Mouse (Mus musculus) heart, adult 2 months (tissue): ENCODE data around the gene Hoxa4. TPM values are rescaled to one million over a fixed set of nuclear protein-coding genes. Genes with fewer than 3 reads are reported as not detected.
A peak's percentile ranks its signal among the peaks of the same experiment; 100 is the strongest.

Source experiments
- DNase-seq, 2 experiments: peaks; one replicate each; pipeline ENCODE4 v3.0.0; 2021
- H3K27ac ChIP-seq: fragments of 200-600 bp; 2 replicates; pipeline ENCODE4 v1.8.1; 2022
- H3K27me3 ChIP-seq: fragments of 200-500 bp; 2 replicates; pipeline ENCODE4 v1.6.1; 2012; ENCODE audit warnings: mild to moderate bottlenecking, low read length, inconsistent platforms, mixed read lengths; ENCODE audit not compliant: control insufficient read depth, insufficient read depth
- H3K36me3 ChIP-seq: fragments of 200-500 bp; 2 replicates; pipeline ENCODE4 v1.6.1; 2012; ENCODE audit warnings: low read length, inconsistent platforms; ENCODE audit not compliant: control insufficient read depth, insufficient read depth
- H3K4me1 ChIP-seq: fragments of 200-500 bp; 2 replicates; pipeline ENCODE4 v1.6.1; 2011; ENCODE audit warnings: low read length; ENCODE audit not compliant: control insufficient read depth, insufficient read depth
- H3K4me3 ChIP-seq: fragments of 200-600 bp; 2 replicates; pipeline ENCODE4 v1.8.1; 2022
- H3K79me2 ChIP-seq: fragments of 200-500 bp; replicated peaks from 2 replicates; pipeline ENCODE4 v1.6.1; 2012; ENCODE audit warnings: mild to moderate bottlenecking, inconsistent platforms, low read length, moderate library complexity, mixed read lengths; ENCODE audit not compliant: control insufficient read depth, insufficient read depth
- H3K9ac ChIP-seq: fragments of 200-500 bp; 2 replicates; pipeline ENCODE4 v1.6.1; 2012; ENCODE audit warnings: low read depth, mild to moderate bottlenecking, control low read depth, inconsistent platforms, low read length, mixed read lengths
- CTCF ChIP-seq: fragments of 200-600 bp; IDR thresholded peaks from 2 replicates; pipeline ENCODE4 v1.8.1; 2022; ENCODE audit warnings: antibody characterized with exemption, mild to moderate bottlenecking, moderate library complexity
- EP300 ChIP-seq: fragments of 200-500 bp; IDR thresholded peaks from 2 replicates; pipeline ENCODE4 v1.6.1; 2011; ENCODE audit warnings: low read depth, low read length, control low read depth; ENCODE audit not compliant: insufficient read depth
- POLR2A ChIP-seq: fragments of 200-500 bp; IDR thresholded peaks from 2 replicates; pipeline ENCODE4 v1.6.1; 2011; ENCODE audit warnings: mild to moderate bottlenecking, low read depth, low read length, control low read depth; ENCODE audit not compliant: insufficient read depth
- WGBS: fragments of 180-500 bp; shearing (Covaris S2); methylation state at CpG from one replicate; pipeline ENCODE4 v1.1.7; 2018; 5-methylcytosine and 5-hydroxymethylcytosine counted together
- intact Hi-C: fragments of 180-260 bp; cut with DNase I; formaldehyde crosslinking; loops from one replicate; pipeline ENCODE4 v1.15.1; 2025
- polyA plus RNA-seq: library from polyadenylated mRNA; depleted of rRNA; stranded (reverse); fragments of >200 nt; gene quantifications from 2 replicates; pipeline ENCODE4 v1.2.3, GENCODE M21; 2012
- total RNA-seq, 2 experiments: library from RNA; stranded (reverse); gene quantifications; 2 replicates each; pipeline ENCODE4 v1.2.3; 2021

Hoxa4 gene
- total and polyA plus RNA-seq, 3 experiments = 0.14 to 0.84 (median 0.34) TPM

DNA sequence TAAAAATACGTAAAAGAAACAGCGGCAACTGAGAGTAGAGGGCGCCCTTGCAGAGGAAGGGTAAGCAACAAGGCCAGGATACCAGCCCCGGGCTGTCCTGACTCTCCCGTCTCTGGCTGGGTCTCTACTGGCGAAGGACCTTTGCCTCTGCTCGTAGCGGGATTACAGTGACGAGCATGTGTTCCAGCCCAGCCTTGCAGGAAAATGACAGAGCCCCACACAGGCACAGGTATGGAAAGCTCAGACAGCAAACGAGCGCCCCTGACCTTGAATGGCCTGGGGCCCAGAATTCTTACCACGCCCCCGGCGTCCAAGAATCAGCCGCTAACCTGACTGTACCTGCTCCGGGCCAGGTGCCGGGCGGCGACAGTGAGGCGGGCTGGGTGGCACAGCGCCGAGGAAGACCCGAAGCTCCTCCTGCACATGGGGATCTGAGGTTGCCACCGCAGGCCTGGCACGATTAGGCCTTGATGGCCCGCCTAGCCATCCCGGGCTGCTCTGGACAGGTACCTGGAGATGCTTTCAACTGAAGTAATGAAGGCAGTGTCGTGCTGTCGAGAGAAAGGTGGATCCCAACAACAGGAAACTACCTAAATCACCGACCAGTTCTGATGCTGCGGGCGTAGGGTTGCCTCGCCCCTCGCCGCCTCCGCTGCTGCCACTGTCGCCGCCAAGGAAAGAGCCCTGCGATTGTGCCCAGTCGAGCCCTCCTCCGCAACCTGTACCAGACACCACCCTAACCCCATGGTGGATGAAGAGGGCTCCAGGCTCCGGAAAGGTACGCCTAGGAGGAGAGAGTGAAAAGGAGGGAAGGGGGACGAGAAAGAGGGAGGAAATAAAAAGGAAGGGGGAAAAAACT is 38.2 kb upstream of the Hoxa4 start:
- TF ChIP-seq EP300 (no peak), CTCF (no peak), POLR2A (no peak)
- Histone ChIP-seq H3K27me3 (peaks cover 60% of the 10 kb centered on the region), H3K9ac (no peak overlapping the region), H3K36me3 (no peaks in the 10 kb centered on the region), H3K4me3 (no peak overlapping the region), H3K4me1 (no peaks in the 10 kb centered on the region; the same call in 1 of the 2 replicates), H3K79me2 (no peaks in the 10 kb centered on the region), H3K27ac (no peak overlapping the region)
- intact Hi-C loops = no loop called here
- DNase-seq = no peak
- 6% methylated on average over 44 of the region's 44 CpGs for WGBS

GRCm38 (mm10) chr6:52228475-52229465 is 37.2 kb upstream of the Hoxa4 start:
- DNase-seq = peak in 1 of 2 experiments; percentile 10
- intact Hi-C loops = no loop called here
- 5% methylated on average over 38 of the region's 38 CpGs for WGBS
- H3K27me3 ChIP-seq = peaks cover 52% of the 10 kb centered on the region
- no peaks in the 10 kb centered on the region for H3K36me3 ChIP-seq
- H3K4me3 ChIP-seq = no peak overlapping the region
- H3K4me1 ChIP-seq = no peaks in the 10 kb centered on the region; the same call in 1 of the 2 replicates
- no peaks in the 10 kb centered on the region for H3K79me2 ChIP-seq
- H3K9ac ChIP-seq = no peak overlapping the region
- TF ChIP-seq CTCF = no peak
- no peak for TF ChIP-seq EP300
- TF ChIP-seq POLR2A = no peak
- no peak overlapping the region for H3K27ac ChIP-seq

DNA sequence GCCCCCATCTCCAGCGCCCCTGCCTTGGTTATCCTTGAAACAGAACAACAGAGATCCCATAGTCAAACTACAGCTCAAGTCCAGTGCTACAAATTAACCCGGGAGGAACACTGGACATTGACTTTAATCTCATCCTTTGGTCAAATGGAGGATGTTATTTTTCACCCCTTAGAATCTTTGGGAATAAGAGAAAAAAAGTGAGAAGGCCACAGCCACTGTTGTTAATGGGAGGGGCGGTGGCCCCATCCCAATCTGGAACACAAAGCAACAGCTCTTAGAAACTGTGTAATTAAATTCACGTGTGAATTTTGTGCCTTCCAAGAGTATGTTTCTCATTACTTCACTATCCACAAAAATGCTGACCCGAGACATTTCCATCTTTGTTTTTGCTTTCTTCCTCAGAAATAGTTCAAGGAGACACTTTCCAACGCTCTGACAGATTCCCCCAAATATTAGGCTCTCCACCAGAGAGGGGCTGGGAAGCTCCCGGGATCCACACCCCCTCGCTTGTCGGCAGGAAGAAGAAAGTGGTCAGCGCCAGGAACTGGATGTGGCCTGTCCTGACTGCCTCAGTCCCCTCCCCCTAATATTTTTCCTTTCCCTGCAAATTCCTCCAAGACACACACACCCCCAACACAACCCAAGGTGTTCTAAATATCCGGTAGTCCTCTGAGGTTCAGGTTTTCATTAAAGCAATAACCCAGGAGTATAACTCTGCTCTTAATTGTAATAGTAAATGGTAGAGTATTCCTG is 36.1 kb upstream of the Hoxa4 start:
- intact Hi-C loops = no loop called here
- no peak for DNase-seq
- no peak overlapping the region for H3K4me3 ChIP-seq
- H3K27me3 ChIP-seq = peaks cover 44% of the 10 kb centered on the region
- no peak overlapping the region for H3K27ac ChIP-seq
- 11% methylated on average over 11 of the region's 11 CpGs for WGBS
- H3K36me3 ChIP-seq = no peaks in the 10 kb centered on the region
- no peak overlapping the region for H3K9ac ChIP-seq
- H3K4me1 ChIP-seq = no peaks in the 10 kb centered on the region; the same call in 1 of the 2 replicates
- no peaks in the 10 kb centered on the region for H3K79me2 ChIP-seq
- no peak for TF ChIP-seq EP300
- TF ChIP-seq POLR2A = no peak
- no peak for TF ChIP-seq CTCF

DNA sequence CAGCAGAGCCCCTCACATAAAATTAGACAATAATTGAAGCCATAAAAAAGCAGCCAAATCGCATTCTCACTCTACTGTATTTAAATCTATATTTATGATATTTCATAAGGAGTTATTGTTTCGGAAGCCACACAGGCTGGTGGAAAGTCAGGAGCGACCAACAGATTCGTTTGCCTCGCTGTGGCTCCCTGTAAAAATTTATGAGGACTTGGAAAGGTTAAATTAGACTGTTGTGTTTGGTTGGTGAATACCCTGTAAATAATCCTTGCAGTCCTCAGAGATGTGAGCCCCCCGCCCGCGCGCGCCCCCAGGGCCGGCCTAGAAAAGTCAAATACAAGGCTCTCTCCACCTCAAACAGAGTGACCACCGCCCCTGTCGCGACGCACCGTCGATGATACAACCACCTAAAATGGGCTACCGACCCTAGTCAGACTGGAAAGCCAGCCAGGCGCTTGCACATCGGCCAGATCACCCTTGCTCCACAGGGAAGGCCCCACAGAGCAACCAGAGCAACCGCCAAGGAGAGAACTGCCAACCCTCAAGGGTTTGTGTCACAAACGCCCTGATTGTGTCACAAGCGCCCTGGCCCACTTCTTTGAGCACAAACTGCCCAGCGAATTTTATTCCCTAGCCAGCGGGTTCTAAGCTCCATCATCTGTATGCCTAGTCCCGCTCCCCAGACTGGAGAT is 35.2 kb upstream of the Hoxa4 start:
- Histone ChIP-seq H3K27me3 (peaks cover 42% of the 10 kb centered on the region), H3K4me1 (no peaks in the 10 kb centered on the region), H3K27ac (no peak overlapping the region), H3K9ac (no peak overlapping the region), H3K36me3 (no peaks in the 10 kb centered on the region), H3K4me3 (no peak overlapping the region), H3K79me2 (no peaks in the 10 kb centered on the region)
- intact Hi-C loops = no loop called here
- TF ChIP-seq CTCF (no peak), EP300 (no peak), POLR2A (no peak)
- no peak for DNase-seq
- 7% methylated on average over 26 of the region's 26 CpGs for WGBS

- Histone ChIP-seq H3K9ac (no peak overlapping the region), H3K27me3 (peaks cover 45% of the 10 kb centered on the region), H3K27ac (no peak overlapping the region), H3K4me1 (peaks cover 1% of the 10 kb centered on the region; the same call in 1 of the 2 replicates), H3K79me2 (no peaks in the 10 kb centered on the region), H3K36me3 (no peaks in the 10 kb centered on the region), H3K4me3 (no peak overlapping the region)
- 5% methylated on average over 69 of the region's 69 CpGs for WGBS
- intact Hi-C loops = no loop called here
- TF ChIP-seq CTCF = no peak
- no peak for TF ChIP-seq POLR2A
- TF ChIP-seq EP300 = no peak
- peak in 1 of 2 experiments; percentile 16 for DNase-seq
Measured at GRCm38 (mm10) chr6:52225612-52226568, 34.3 kb upstream of the Hoxa4 start.
